Mouse (Mus musculus): ENCODE results near the gene Smco2.

The Smco2 gene

GRCm38 (mm10) chr6:146901929-146902328, 52.0 kb downstream of the Smco2 start:
- no peak for DNase-seq (ENCODE audit: low read depth)

GRCm38 (mm10) chr6:146903632-146904031, 53.7 kb downstream of the Smco2 start:
- no peak for DNase-seq (ENCODE audit: low read depth)

- DNase-seq (ENCODE audit: low read depth): no peak
Observed at GRCm38 (mm10) chr6:146904707-146905106, 54.8 kb downstream of the Smco2 start.

- DNase-seq (ENCODE audit: low read depth): peak; percentile 61
Observed at GRCm38 (mm10) chr6:146906000-146906786, 56.3 kb downstream of the Smco2 start.

GRCm38 (mm10) chr6:146907061-146907794, 57.3 kb downstream of the Smco2 start:
- no peak for DNase-seq (ENCODE audit: low read depth)

- DNase-seq (ENCODE audit: low read depth): no peak
Observed at GRCm38 (mm10) chr6:146907795-146908190, 57.9 kb downstream of the Smco2 start.

GRCm38 (mm10) chr6:146908801-146909200, 58.9 kb downstream of the Smco2 start:
- DNase-seq (ENCODE audit: low read depth): peak; percentile 92

GRCm38 (mm10) chr6:146909725-146910489, 60.0 kb downstream of the Smco2 start:
- peak; percentile 87 for DNase-seq (ENCODE audit: low read depth)

GRCm38 (mm10) chr6:146910801-146911200, 60.9 kb downstream of the Smco2 start:
- no peak for DNase-seq (ENCODE audit: low read depth)

GRCm38 (mm10) chr6:146912835-146913488, 63.1 kb downstream of the Smco2 start:
- DNase-seq (ENCODE audit: low read depth): peak; percentile 53

GRCm38 (mm10) chr6:146913489-146914198, 63.7 kb downstream of the Smco2 start:
- DNase-seq (ENCODE audit: low read depth): no peak

GRCm38 (mm10) chr6:146915808-146916207, 65.9 kb downstream of the Smco2 start:
- no peak for DNase-seq (ENCODE audit: low read depth)

GRCm38 (mm10) chr6:146917396-146917795, 67.5 kb downstream of the Smco2 start:
- peak; percentile 26 for DNase-seq (ENCODE audit: low read depth)

GRCm38 (mm10) chr6:146918341-146918740, 68.4 kb downstream of the Smco2 start:
- DNase-seq (ENCODE audit: low read depth): no peak
